Mouse (Mus musculus) CH12.LX (cell line): Measurements from ENCODE around the gene Epas1. TPM values are rescaled to one million over a fixed set of nuclear protein-coding genes. Genes with fewer than 3 reads are reported as not detected.

Experiments used
- DNase-seq: peaks from one replicate; pipeline ENCODE4 v3.0.0-alpha.2; 2013; ENCODE audit errors: extremely low read depth
- H3K27ac ChIP-seq: 2 replicates; pipeline ENCODE4 v1.5.1; 2012; ENCODE audit warnings: low read depth, mild to moderate bottlenecking, control low read depth, moderate library complexity; ENCODE audit not compliant: insufficient read depth
- H3K27me3 ChIP-seq: replicated peaks from 2 replicates; pipeline ENCODE3; 2012; ENCODE audit warnings: inconsistent platforms
- H3K36me3 ChIP-seq, 2 experiments: replicated peaks in 1 of 2; 2 replicates each; pipeline versions ENCODE3 to v1.6.1; 2012; ENCODE audit warnings: inconsistent platforms in 1 of 2, low read length in 1 of 2, mild to moderate bottlenecking in 1 of 2, mixed read lengths in 1 of 2, moderate library complexity in 1 of 2; ENCODE audit not compliant: control insufficient read depth in 1 of 2, insufficient read depth in 1 of 2
- H3K4me1 ChIP-seq, 2 experiments: 2 replicates each; pipeline ENCODE4 v1.6.1; 2012; ENCODE audit warnings: inconsistent platforms in 1 of 2, moderate library complexity in 1 of 2; ENCODE audit not compliant: insufficient read depth in 2 of 2, control insufficient read depth in 1 of 2
- H3K4me2 ChIP-seq: 2 replicates; pipeline ENCODE4 v1.6.1; 2012; ENCODE audit warnings: low read depth, mild to moderate bottlenecking, control low read depth; ENCODE audit not compliant: poor library complexity, insufficient read depth, severe bottlenecking
- H3K4me3 ChIP-seq, 3 experiments: fragments of 150-350 bp in 1 of 3; sonication (generic) in 1 of 3; replicated peaks in 1 of 3; 2 replicates each; pipeline versions ENCODE3 to v1.5.1; 2011 to 2012; ENCODE audit warnings: low read depth in 2 of 3, low read length in 2 of 3, mild to moderate bottlenecking in 2 of 3, moderate library complexity in 2 of 3, control low read depth in 1 of 3, improper control_type of control experiment in 1 of 3, inconsistent platforms in 1 of 3, mixed read lengths in 1 of 3; ENCODE audit not compliant: poor library complexity in 1 of 3
- H3K79me2 ChIP-seq: replicated peaks from 2 replicates; pipeline ENCODE4 v1.6.1; 2012; ENCODE audit warnings: mild to moderate bottlenecking, moderate library complexity; ENCODE audit not compliant: control insufficient read depth, poor library complexity, insufficient read depth, severe bottlenecking; ENCODE audit errors: extremely low read depth
- H3K9ac ChIP-seq: 2 replicates; pipeline ENCODE4 v1.6.1; 2012; ENCODE audit warnings: low read depth, mild to moderate bottlenecking, control low read depth, moderate library complexity; ENCODE audit not compliant: insufficient read depth
- H3K9me3 ChIP-seq: replicated peaks from 2 replicates; pipeline ENCODE3; 2012; ENCODE audit warnings: low read length, inconsistent platforms, mixed read lengths
- CHD2 ChIP-seq: IDR thresholded peaks from 2 replicates; pipeline ENCODE4 v1.6.1; 2011; ENCODE audit warnings: low read length, improper control_type of control experiment
- GABPA ChIP-seq: IDR thresholded peaks from 2 replicates; pipeline ENCODE4 v1.6.1; 2012; ENCODE audit warnings: low read depth, low read length, improper control_type of control experiment, inconsistent platforms; ENCODE audit not compliant: insufficient replicate concordance
- JUND ChIP-seq: conservative IDR thresholded peaks from 2 replicates; pipeline ENCODE4 v1.6.1; 2011; ENCODE audit warnings: low read depth, low read length, improper control_type of control experiment
- MAFK ChIP-seq: IDR thresholded peaks from 2 replicates; pipeline ENCODE4 v1.6.1; 2011; ENCODE audit warnings: low read length, improper control_type of control experiment; ENCODE audit not compliant: insufficient replicate concordance
- MXI1 ChIP-seq: IDR thresholded peaks from 2 replicates; pipeline ENCODE4 v1.6.1; 2011; ENCODE audit warnings: mild to moderate bottlenecking, low read depth, low read length, improper control_type of control experiment
- PAX5 ChIP-seq: IDR thresholded peaks from 2 replicates; pipeline ENCODE4 v1.6.1; 2012; ENCODE audit warnings: low read length, inconsistent platforms, mixed read lengths
- POLR2A ChIP-seq: IDR thresholded peaks from 2 replicates; pipeline ENCODE4 v1.6.1; 2011; ENCODE audit warnings: low read depth, mild to moderate bottlenecking, improper control_type of control experiment, low read length
- POLR2AphosphoS2 ChIP-seq: IDR thresholded peaks from 2 replicates; pipeline ENCODE4 v1.6.1; 2011; ENCODE audit warnings: low read depth, low read length, improper control_type of control experiment
- SIN3A ChIP-seq: IDR thresholded peaks from 2 replicates; pipeline ENCODE4 v1.6.1; 2012; ENCODE audit warnings: low read length, improper control_type of control experiment, inconsistent platforms
- UBTF ChIP-seq: IDR thresholded peaks from 2 replicates; pipeline ENCODE4 v1.6.1; 2012; ENCODE audit warnings: low read depth, mild to moderate bottlenecking, inconsistent platforms, low read length, improper control_type of control experiment, moderate library complexity
- USF1 ChIP-seq: IDR thresholded peaks from 2 replicates; pipeline ENCODE4 v1.6.1; 2014; ENCODE audit warnings: low read depth, mild to moderate bottlenecking, inconsistent platforms, low read length, improper control_type of control experiment
- USF2 ChIP-seq: conservative IDR thresholded peaks from 2 replicates; pipeline ENCODE4 v1.6.1; 2011; ENCODE audit warnings: low read depth, low read length, improper control_type of control experiment
- ZMIZ1 ChIP-seq: IDR thresholded peaks from 2 replicates; pipeline ENCODE4 v1.6.1; 2012; ENCODE audit warnings: low read depth, mild to moderate bottlenecking, inconsistent platforms, low read length, improper control_type of control experiment
- ZNF384 ChIP-seq: IDR thresholded peaks from 2 replicates; pipeline ENCODE4 v1.6.1; 2012; ENCODE audit warnings: low read depth, low read length, improper control_type of control experiment, inconsistent platforms
- dilution Hi-C: fragments of 300-500 bp; cut with MboI; formaldehyde crosslinking; loops from 2 replicates; pipeline ENCODE4 v1.14.3; 2020; ENCODE audit warnings: low sequenced_read_pairs; ENCODE audit not compliant: extremely low pct_unique_long_range_greater_than_20kb, extremely low pct_ligation_motif_present
- in situ Hi-C: fragments of 300-500 bp; cut with MboI; formaldehyde crosslinking; loops from 3 replicates; pipeline ENCODE4 v1.14.3; 2019; ENCODE audit warnings: low sequenced_read_pairs, low pct_ligation_motif_present, low pct_unique_long_range_greater_than_20kb, mixed read lengths
- polyA plus RNA-seq: library from polyadenylated mRNA; unstranded; fragments of >175 nt; gene quantifications from 2 replicates; pipeline ENCODE4 v1.2.1, GENCODE M21; 2012; ENCODE audit warnings: low read depth; ENCODE audit not compliant: insufficient read length
- total RNA-seq, 2 experiments: library from RNA; depleted of rRNA; stranded (reverse); fragments of 300-350 nt in 1 of 2; fragments of >200 nt in 1 of 2; gene quantifications; 2 replicates each; pipeline ENCODE4 v1.2.3; 2012 to 2014

Epas1 gene
- total and polyA plus RNA-seq, 3 experiments: 0.08 to 0.14 (median 0.11) TPM

- no peaks in the 10 kb centered on the region for H3K27me3 ChIP-seq
- H3K79me2 ChIP-seq: no peaks in the 10 kb centered on the region
- DNase-seq: no peak
- H3K36me3 ChIP-seq: no peaks in the 10 kb centered on the region
- no peak overlapping the region for H3K27ac ChIP-seq
- dilution Hi-C loops: no loop called here
- peaks cover 7 to 11% of the 10 kb centered on the region in 2 experiments for H3K4me1 ChIP-seq
- H3K9ac ChIP-seq: no peak overlapping the region
- H3K9me3 ChIP-seq: no peaks in the 10 kb centered on the region
- TF ChIP-seq PAX5: no peak
- no peak for TF ChIP-seq POLR2A
- TF ChIP-seq CHD2: no peak
- no peak for TF ChIP-seq POLR2AphosphoS2
- TF ChIP-seq GABPA: no peak
- TF ChIP-seq USF2: no peak
- no peak for TF ChIP-seq MXI1
- no peak for TF ChIP-seq ZMIZ1
- TF ChIP-seq USF1: no peak
- H3K4me3 ChIP-seq: no peak overlapping the region
- no peak overlapping the region for H3K4me2 ChIP-seq
- in situ Hi-C loops: no loop called here
Observed at GRCm38 (mm10) chr17:86780708-86781318, 27.3 kb downstream of the Epas1 start.

- DNase-seq: no peak
- TF ChIP-seq USF1: no peak
- TF ChIP-seq SIN3A: no peak
- TF ChIP-seq ZNF384: no peak
- TF ChIP-seq, all 38 proteins: peak for 0
- H3K9ac ChIP-seq: no peak overlapping the region
- H3K4me3 ChIP-seq: no peak overlapping the region
- H3K79me2 ChIP-seq: no peaks in the 10 kb centered on the region
- dilution Hi-C loops: no loop called here
- no peaks in the 10 kb centered on the region for H3K9me3 ChIP-seq
- in situ Hi-C loops: no loop called here
- H3K27ac ChIP-seq: no peak overlapping the region
- H3K4me2 ChIP-seq: no peak overlapping the region
- H3K4me1 ChIP-seq: peaks cover 7 to 11% of the 10 kb centered on the region in 2 experiments
- H3K27me3 ChIP-seq: no peaks in the 10 kb centered on the region
- no peaks in the 10 kb centered on the region for H3K36me3 ChIP-seq
Observed at GRCm38 (mm10) chr17:86781755-86782400, 28.4 kb downstream of the Epas1 start.

- Histone ChIP-seq H3K9ac (no peak overlapping the region), H3K27me3 (no peaks in the 10 kb centered on the region), H3K27ac (no peak overlapping the region), H3K79me2 (no peaks in the 10 kb centered on the region), H3K9me3 (no peaks in the 10 kb centered on the region), H3K4me1 (peaks cover under 1 to 2% of the 10 kb centered on the region in 2 experiments; a peak in 2 of 4 replicates), H3K4me2 (no peak overlapping the region), H3K36me3 (no peaks in the 10 kb centered on the region), H3K4me3 (no peak overlapping the region)
- in situ Hi-C loops: no loop called here
- TF ChIP-seq JUND (no peak), UBTF (no peak), MAFK (no peak)
- DNase-seq: no peak
- dilution Hi-C loops: no loop called here
Observed at GRCm38 (mm10) chr17:86784405-86784977, 31.0 kb downstream of the Epas1 start.
